Mouse (Mus musculus): ENCODE data around the gene Ogfod1. TPM values are rescaled to one million over a fixed set of nuclear protein-coding genes. Genes with fewer than 3 reads are reported as not detected.

The Ogfod1 gene
- polyA plus RNA-seq, 1 experiment from 2014 or later: 13.4 TPM

DNA sequence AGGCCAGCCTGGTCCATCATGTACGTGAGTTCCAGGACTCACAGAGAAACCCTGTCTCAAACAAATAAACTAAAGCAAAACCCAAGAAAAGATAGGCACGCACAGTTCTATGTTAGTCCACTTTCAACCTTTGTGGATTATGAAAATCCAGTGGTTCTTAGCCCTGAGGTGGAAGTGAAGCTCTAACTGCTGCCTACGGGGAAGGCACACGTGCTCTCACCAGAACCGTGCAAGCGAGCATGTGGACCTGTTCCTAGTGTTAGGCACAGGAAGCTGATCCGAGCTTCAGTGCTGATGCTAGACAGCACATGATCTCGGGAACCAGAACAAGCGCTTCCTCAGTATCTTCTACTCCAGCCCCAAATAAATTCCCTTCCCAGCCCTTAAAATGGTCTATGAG, 55.9 kb downstream of the Ogfod1 start:
- Histone ChIP-seq H3K4me1 (replicated peaks; ENCODE audit: control insufficient read depth, insufficient read depth, low read length) (0 out of 2 replicates have a peak, but pooled peaks cover 5% of the 10 kb centered on the region), H3K4me3 (ENCODE audit: low read depth, low read length) (no peak overlapping the region), H3K36me3 (ENCODE audit: control insufficient read depth, insufficient read depth, low read length) (no peaks in the 10 kb centered on the region), H3K27me3 (replicated peaks; ENCODE audit: control insufficient read depth, insufficient read depth, low read length) (no peaks in the 10 kb centered on the region), H3K9me3 (ENCODE audit: control insufficient read depth, low read length) (no peaks in the 10 kb centered on the region), H3K4me2 (ENCODE audit: low read length) (no peak overlapping the region), H3K27ac (ENCODE audit: low read depth) (no peak overlapping the region), H3K9ac (ENCODE audit: low read length) (no peak overlapping the region)
- no peak for ATAC-seq (replicated peaks; ENCODE audit: low FRiP score, low TSS enrichment, low read depth)
- WGBS: 77% methylated on average over 9 of the region's 9 CpGs
- DNase-seq (ENCODE audit: low spot score): no peak

DNA sequence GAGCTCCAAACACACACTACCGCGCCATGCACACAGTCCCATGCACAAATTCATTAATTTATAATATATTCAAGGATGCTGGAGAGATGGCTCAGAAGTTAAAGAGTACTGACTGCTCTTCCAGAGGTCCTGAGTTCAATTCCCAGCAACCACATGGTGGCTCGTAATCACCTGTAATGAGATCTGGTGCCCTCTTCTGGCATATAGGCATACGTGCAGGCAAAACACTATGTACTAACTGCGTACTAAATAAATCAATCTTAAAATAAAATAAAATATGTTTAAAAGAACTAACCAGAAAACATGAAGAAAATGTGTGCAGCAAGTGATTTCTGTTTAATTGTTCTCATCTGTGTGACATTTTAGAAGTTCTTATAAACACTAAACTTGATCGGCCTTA, 57.3 kb downstream of the Ogfod1 start:
- H3K36me3 ChIP-seq (ENCODE audit: control insufficient read depth, insufficient read depth, low read length): no peaks in the 10 kb centered on the region
- no peak for ATAC-seq (replicated peaks; ENCODE audit: low FRiP score, low TSS enrichment, low read depth)
- no peak overlapping the region for H3K4me3 ChIP-seq (ENCODE audit: low read depth, low read length)
- H3K9ac ChIP-seq (ENCODE audit: low read length): no peak overlapping the region
- H3K9me3 ChIP-seq (ENCODE audit: control insufficient read depth, low read length): no peaks in the 10 kb centered on the region
- DNase-seq (ENCODE audit: low spot score): no peak
- peaks cover 9% of the 10 kb centered on the region; the same call in 1 of the 2 replicates for H3K4me1 ChIP-seq (replicated peaks; ENCODE audit: control insufficient read depth, insufficient read depth, low read length)
- no peak overlapping the region for H3K27ac ChIP-seq (ENCODE audit: low read depth)
- no peak overlapping the region for H3K4me2 ChIP-seq (ENCODE audit: low read length)
- 83% methylated on average over 6 of the region's 6 CpGs for WGBS
- no peaks in the 10 kb centered on the region for H3K27me3 ChIP-seq (replicated peaks; ENCODE audit: control insufficient read depth, insufficient read depth, low read length)

DNA sequence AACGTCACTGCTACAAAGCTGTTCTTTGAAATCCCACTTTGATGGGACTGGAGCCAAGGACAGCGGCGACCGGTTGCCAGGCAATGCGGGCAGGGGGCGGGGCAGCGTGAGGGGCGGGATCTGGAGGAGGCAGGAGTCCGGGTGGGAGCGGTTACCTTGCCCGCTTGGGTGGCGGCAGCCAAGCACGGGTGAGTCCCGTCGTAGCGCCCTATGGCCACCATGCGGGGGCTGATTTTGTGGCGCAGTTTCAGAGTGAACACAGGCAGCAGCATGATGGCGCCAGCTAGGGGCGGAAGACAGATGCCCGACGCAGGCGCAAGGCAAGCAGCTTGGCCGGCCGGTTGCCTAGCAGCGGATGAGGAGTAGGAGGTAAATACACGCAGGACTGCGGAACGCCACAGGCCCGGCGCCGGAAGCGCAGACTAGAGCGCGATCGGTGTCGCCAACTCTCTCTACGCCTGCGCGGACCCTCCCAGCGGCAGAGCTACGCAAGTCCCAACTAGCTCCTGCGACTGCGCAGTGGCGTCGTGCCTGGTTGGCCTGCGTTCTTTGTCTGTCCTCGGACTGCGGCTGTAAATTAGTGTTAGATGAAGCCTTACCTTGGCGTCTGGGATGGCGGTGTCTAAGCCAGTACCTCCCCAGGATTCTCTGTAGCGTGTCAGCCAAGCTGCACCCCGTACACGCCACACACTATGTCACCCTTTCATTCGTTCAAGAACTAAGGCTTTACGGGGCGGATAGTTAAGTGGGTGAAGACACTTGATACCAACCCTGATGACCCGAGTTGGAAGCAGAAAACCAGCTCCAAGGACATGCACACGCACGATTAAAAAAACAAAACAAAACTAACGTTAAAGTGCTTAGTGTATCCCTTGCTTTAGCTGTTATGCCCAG, 61.3 kb downstream of the Ogfod1 start, which contains the start of gene Bbs2:
Gene Bbs2 (minus strand): TSS at position 848 of the 894 bp plus-strand sequence.
- ATAC-seq (replicated peaks; ENCODE audit: low FRiP score, low TSS enrichment, low read depth): peak; percentile 100
- H3K27me3 ChIP-seq (replicated peaks; ENCODE audit: control insufficient read depth, insufficient read depth, low read length): no peaks in the 10 kb centered on the region
- WGBS: 1% methylated on average over 59 of the region's 61 CpGs

DNA sequence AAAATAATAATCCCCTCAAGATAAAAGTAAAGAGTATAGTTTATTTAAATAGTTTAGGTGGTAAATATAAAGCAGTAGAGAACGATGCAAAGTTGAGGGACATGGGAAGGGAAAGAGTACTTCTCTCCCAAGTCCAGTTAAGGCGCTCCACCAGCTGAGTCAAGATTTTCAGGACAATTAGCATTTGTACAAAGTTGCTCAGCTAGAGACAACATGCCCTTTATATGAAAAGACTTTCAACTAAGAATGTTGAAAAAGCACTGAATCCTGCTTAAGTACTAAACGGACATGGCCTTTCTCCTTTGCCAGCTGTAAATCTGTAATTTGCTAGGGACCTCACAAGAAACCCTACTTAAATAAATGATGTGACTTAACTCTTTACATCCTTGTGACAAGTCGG, 62.0 kb downstream of the Ogfod1 start:
- 42% methylated on average over 4 of the region's 4 CpGs for WGBS
- Histone ChIP-seq H3K9me3 (ENCODE audit: control insufficient read depth, low read length) (no peaks in the 10 kb centered on the region), H3K9ac (ENCODE audit: low read length) (peak overlapping the region; percentile 58; the same call in 1 of the 2 replicates), H3K36me3 (ENCODE audit: control insufficient read depth, insufficient read depth, low read length) (no peaks in the 10 kb centered on the region), H3K27ac (ENCODE audit: low read depth) (peak overlapping the region; percentile 88), H3K27me3 (replicated peaks; ENCODE audit: control insufficient read depth, insufficient read depth, low read length) (no peaks in the 10 kb centered on the region), H3K4me3 (ENCODE audit: low read depth, low read length) (peak overlapping the region; percentile 56), H3K4me1 (replicated peaks; ENCODE audit: control insufficient read depth, insufficient read depth, low read length) (peaks cover 9% of the 10 kb centered on the region; the same call in 1 of the 2 replicates), H3K4me2 (ENCODE audit: low read length) (peak overlapping the region; percentile 64)
- DNase-seq (ENCODE audit: low spot score) (no peak), ATAC-seq (replicated peaks; ENCODE audit: low FRiP score, low TSS enrichment, low read depth) (no peak)

More for the DNA sequence above, 61.3 kb downstream of the Ogfod1 start, which contains the start of gene Bbs2:
- peak; percentile 95 for DNase-seq (ENCODE audit: low spot score)
- Histone ChIP-seq H3K27ac (ENCODE audit: low read depth) (peak within 1 kb of the TSS; percentile 88), H3K9me3 (ENCODE audit: control insufficient read depth, low read length) (no peaks in the 10 kb centered on the region), H3K4me3 (ENCODE audit: low read depth, low read length) (peak within 1 kb of the TSS; percentile 56), H3K36me3 (ENCODE audit: control insufficient read depth, insufficient read depth, low read length) (no peaks in the 10 kb centered on the region), H3K4me1 (replicated peaks; ENCODE audit: control insufficient read depth, insufficient read depth, low read length) (peaks cover 9% of the 10 kb centered on the region; the same call in 1 of the 2 replicates), H3K9ac (ENCODE audit: low read length) (peak within 1 kb of the TSS; percentile 58), H3K4me2 (ENCODE audit: low read length) (peak within 1 kb of the TSS; percentile 64)

DNA sequence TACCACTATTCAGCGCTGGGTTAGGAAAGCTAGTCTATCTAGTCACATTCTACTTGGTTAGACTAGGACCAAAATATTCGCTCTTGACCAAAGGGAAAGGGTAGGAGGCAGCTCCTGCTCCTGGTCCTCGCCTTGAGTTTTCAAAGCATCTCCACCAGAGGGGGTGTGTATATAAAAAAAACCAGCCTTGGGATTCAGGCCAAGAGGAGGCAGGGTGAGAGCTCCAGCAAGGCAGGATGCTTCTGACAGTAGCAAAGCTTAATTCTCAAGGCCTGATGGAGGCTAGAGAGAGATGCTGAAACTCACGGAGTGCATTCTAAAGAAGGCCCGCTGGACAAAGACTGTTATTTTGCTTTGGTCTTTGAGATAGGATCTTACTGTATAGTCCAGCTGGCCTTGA, 67.1 kb downstream of the Ogfod1 start:
- ATAC-seq (replicated peaks; ENCODE audit: low FRiP score, low TSS enrichment, low read depth) (no peak), DNase-seq (ENCODE audit: low spot score) (no peak)
- Histone ChIP-seq H3K9ac (ENCODE audit: low read length) (no peak overlapping the region), H3K4me2 (ENCODE audit: low read length) (no peak overlapping the region), H3K27ac (ENCODE audit: low read depth) (no peak overlapping the region), H3K9me3 (ENCODE audit: control insufficient read depth, low read length) (no peaks in the 10 kb centered on the region), H3K27me3 (replicated peaks; ENCODE audit: control insufficient read depth, insufficient read depth, low read length) (no peaks in the 10 kb centered on the region), H3K36me3 (ENCODE audit: control insufficient read depth, insufficient read depth, low read length) (no peaks in the 10 kb centered on the region), H3K4me1 (replicated peaks; ENCODE audit: control insufficient read depth, insufficient read depth, low read length) (no peaks in the 10 kb centered on the region; the same call in 1 of the 2 replicates), H3K4me3 (ENCODE audit: low read depth, low read length) (no peak overlapping the region)
- 49% methylated on average over 5 of the region's 5 CpGs for WGBS

DNA sequence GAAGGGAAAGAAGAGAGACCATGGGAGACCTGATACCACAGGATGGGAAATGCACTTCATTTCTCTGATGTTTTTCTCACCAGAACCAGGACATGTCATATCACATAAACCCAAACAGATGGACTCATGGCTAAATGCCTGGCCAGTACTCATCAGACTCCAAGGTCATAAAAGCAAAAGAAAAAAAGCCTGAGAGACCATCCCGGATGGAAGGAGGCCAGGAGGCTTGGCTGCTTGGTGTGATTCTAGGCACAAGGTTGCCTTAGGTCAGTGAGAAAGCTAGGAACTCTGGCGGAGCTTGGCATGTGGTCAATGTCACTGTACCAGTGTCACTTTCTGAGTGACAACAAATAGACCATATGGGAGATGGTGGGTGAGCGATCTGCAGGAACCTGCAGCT, 70.9 kb downstream of the Ogfod1 start:
- ATAC-seq (replicated peaks; ENCODE audit: low FRiP score, low TSS enrichment, low read depth) (no peak), DNase-seq (ENCODE audit: low spot score) (no peak)
- H3K4me1 ChIP-seq (replicated peaks; ENCODE audit: control insufficient read depth, insufficient read depth, low read length): no peaks in the 10 kb centered on the region
- H3K9me3 ChIP-seq (ENCODE audit: control insufficient read depth, low read length): no peaks in the 10 kb centered on the region
- no peak overlapping the region for H3K4me3 ChIP-seq (ENCODE audit: low read depth, low read length)
- 60% methylated on average over 3 of the region's 3 CpGs for WGBS
- H3K4me2 ChIP-seq (ENCODE audit: low read length): no peak overlapping the region
- H3K9ac ChIP-seq (ENCODE audit: low read length): no peak overlapping the region
- no peaks in the 10 kb centered on the region for H3K27me3 ChIP-seq (replicated peaks; ENCODE audit: control insufficient read depth, insufficient read depth, low read length)
- no peak overlapping the region for H3K27ac ChIP-seq (ENCODE audit: low read depth)
- H3K36me3 ChIP-seq (ENCODE audit: control insufficient read depth, insufficient read depth, low read length): no peaks in the 10 kb centered on the region

DNA sequence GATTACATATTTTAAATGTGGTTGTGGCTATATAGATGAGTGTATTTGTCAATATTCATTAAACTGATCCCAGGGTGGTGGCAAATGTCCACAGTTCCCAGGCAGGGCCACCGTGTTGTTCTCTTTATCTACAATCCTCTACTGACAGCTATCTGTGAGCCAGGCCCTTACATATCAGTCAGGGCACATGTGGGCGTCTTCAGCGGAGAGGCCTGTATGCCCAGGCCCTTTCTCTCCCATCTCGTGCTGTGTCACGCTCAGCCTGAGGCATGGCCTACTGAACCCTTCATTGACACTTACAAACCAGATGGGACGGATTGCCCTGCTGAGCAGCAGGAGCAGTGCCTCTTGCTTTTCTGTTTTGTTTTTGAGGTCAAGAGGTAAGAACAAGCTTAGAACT, 72.4 kb downstream of the Ogfod1 start:
- H3K4me3 ChIP-seq (ENCODE audit: low read depth, low read length): no peak overlapping the region
- no peak for DNase-seq (ENCODE audit: low spot score)
- H3K9me3 ChIP-seq (ENCODE audit: control insufficient read depth, low read length): no peaks in the 10 kb centered on the region
- no peaks in the 10 kb centered on the region for H3K36me3 ChIP-seq (ENCODE audit: control insufficient read depth, insufficient read depth, low read length)
- no peaks in the 10 kb centered on the region for H3K27me3 ChIP-seq (replicated peaks; ENCODE audit: control insufficient read depth, insufficient read depth, low read length)
- ATAC-seq (replicated peaks; ENCODE audit: low FRiP score, low TSS enrichment, low read depth): no peak
- no peak overlapping the region for H3K27ac ChIP-seq (ENCODE audit: low read depth)
- 73% methylated on average over 6 of the region's 6 CpGs for WGBS
- H3K4me2 ChIP-seq (ENCODE audit: low read length): no peak overlapping the region
- H3K4me1 ChIP-seq (replicated peaks; ENCODE audit: control insufficient read depth, insufficient read depth, low read length): no peaks in the 10 kb centered on the region
- no peak overlapping the region for H3K9ac ChIP-seq (ENCODE audit: low read length)

DNA sequence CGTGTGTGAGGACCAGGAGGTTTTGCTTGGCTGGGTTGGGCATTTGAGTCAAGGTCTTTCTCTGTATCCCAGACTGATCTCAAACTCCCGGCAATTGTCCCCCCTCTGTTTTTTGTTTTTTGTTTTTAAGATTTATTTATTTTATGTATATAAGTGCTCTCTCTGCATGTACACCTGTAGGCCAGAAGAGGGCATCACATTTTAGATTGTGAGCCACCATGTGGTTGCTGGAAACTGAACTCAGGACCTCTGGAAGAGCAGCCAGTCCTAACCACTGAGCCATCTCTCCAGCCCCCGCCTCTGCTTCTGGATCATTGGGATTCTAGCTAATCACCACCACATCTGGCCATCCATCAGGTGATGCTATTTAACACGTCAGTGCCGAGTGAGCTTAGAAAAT, 72.8 kb downstream of the Ogfod1 start:
- whole genome bisulfite sequencing: 69% methylated on average over 5 of the region's 5 CpGs
- H3K4me3 ChIP-seq (ENCODE audit: low read depth, low read length): no peak overlapping the region
- no peak overlapping the region for H3K9ac ChIP-seq (ENCODE audit: low read length)
- no peaks in the 10 kb centered on the region for H3K36me3 ChIP-seq (ENCODE audit: control insufficient read depth, insufficient read depth, low read length)
- H3K4me1 ChIP-seq (replicated peaks; ENCODE audit: control insufficient read depth, insufficient read depth, low read length): no peaks in the 10 kb centered on the region
- DNase-seq (ENCODE audit: low spot score) (no peak), ATAC-seq (replicated peaks; ENCODE audit: low FRiP score, low TSS enrichment, low read depth) (no peak)
- H3K27ac ChIP-seq (ENCODE audit: low read depth): no peak overlapping the region
- no peaks in the 10 kb centered on the region for H3K9me3 ChIP-seq (ENCODE audit: control insufficient read depth, low read length)
- no peaks in the 10 kb centered on the region for H3K27me3 ChIP-seq (replicated peaks; ENCODE audit: control insufficient read depth, insufficient read depth, low read length)
- H3K4me2 ChIP-seq (ENCODE audit: low read length): no peak overlapping the region
